Mouse (Mus musculus): ENCODE data around the gene Cdk2ap1. TPM values are rescaled to one million over a fixed set of nuclear protein-coding genes. Genes with fewer than 3 reads are reported as not detected.
"Not testable (repeated sequence)": the region's sequence is repeated elsewhere in the genome, so short reads cannot be mapped to it uniquely, and the experiment has no call there.

Gene Cdk2ap1
- polyA plus RNA-seq, 1 experiment: 321 TPM

DNA sequence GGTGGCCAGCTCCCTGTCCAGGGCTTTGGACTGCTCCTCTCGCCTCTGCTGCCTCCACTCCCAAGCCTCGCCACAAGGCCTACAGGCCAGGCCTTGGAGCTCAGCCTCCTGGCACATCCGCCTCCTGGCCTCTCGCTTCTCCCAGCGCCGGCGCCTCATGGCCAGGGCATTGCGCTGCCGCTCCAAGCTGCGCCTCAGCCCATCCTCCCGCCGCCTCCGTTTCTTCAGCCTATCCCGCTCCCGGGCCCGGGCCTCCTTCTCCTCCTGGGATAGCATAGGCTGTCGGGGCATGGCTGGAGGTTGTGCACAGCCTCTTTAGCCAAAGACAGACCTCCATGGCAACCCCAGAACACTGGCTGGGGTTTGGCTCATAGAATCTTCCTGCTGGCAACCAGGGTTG lies 13.7 kb downstream of the Cdk2ap1 start:
- Histone ChIP-seq H3K79me2 (ENCODE audit: control insufficient read depth, insufficient read depth) (peaks cover 63% of the 10 kb centered on the region), H3K4me3 (ENCODE audit: insufficient read depth, poor library complexity, severe bottlenecking) (no peak overlapping the region), H3ac (ENCODE audit: control insufficient read depth, insufficient read length, low read depth) (no peak overlapping the region), H3K36me3 (ENCODE audit: control insufficient read depth, insufficient read depth) (peaks cover 43% of the 10 kb centered on the region), H3K79me3 (ENCODE audit: low read depth) (peaks cover 49% of the 10 kb centered on the region), H3K27me3 (ENCODE audit: control insufficient read depth, insufficient read depth, insufficient read length) (no peaks in the 10 kb centered on the region)
- TF ChIP-seq MAX (IDR thresholded peaks at IDR 0.05) (no peak), CEBPB (IDR thresholded peaks at IDR 0.05; ENCODE audit: low read depth) (no peak), USF1 (IDR thresholded peaks at IDR 0.05; ENCODE audit: low read depth) (no peak), CTCF (IDR thresholded peaks at IDR 0.05; ENCODE audit: control insufficient read depth, insufficient read depth, insufficient read length) (no peak), MYOD1 (IDR thresholded peaks at IDR 0.05; ENCODE audit: control insufficient read depth, insufficient read length, low read depth) (no peak), MYOG (IDR thresholded peaks at IDR 0.05; ENCODE audit: control insufficient read depth, extremely low read depth, insufficient read length) (no peak), FOSL1 (IDR thresholded peaks at IDR 0.05; ENCODE audit: insufficient read depth, low read length, poor library complexity, severe bottlenecking) (no peak)

DNA sequence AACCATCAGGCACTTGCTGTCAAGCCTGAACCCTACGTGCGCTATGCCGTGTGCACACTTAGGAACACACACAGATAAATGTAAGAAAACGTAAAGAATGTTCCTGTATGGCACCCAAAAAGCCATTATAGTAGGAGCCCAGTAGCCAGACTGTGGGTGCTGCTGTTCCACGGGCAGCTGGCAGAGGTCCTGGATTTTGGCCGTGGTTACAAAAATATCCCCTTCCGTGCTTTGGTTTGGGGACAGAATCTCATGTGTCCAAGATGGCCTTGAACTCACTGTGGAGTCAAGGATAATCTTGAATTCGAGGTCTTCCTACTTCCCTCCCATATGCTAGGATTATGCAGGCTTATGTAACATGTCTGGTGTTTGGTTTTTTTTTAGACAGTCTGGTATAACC lies 20.0 kb downstream of the Cdk2ap1 start:
- TF ChIP-seq MYOG (IDR thresholded peaks at IDR 0.05; ENCODE audit: control insufficient read depth, extremely low read depth, insufficient read length) (no peak), FOSL1 (IDR thresholded peaks at IDR 0.05; ENCODE audit: insufficient read depth, low read length, poor library complexity, severe bottlenecking) (no peak), MYOD1 (IDR thresholded peaks at IDR 0.05; ENCODE audit: control insufficient read depth, insufficient read length, low read depth) (no peak), USF1 (IDR thresholded peaks at IDR 0.05; ENCODE audit: low read depth) (no peak), CEBPB (IDR thresholded peaks at IDR 0.05; ENCODE audit: low read depth) (no peak), MAX (IDR thresholded peaks at IDR 0.05) (no peak), CTCF (IDR thresholded peaks at IDR 0.05; ENCODE audit: control insufficient read depth, insufficient read depth, insufficient read length) (no peak)

GRCm38 (mm10) chr5:124341753-124342339 lies 21.0 kb downstream of the Cdk2ap1 start:
- not testable (repeated sequence) for H3K27me3 ChIP-seq (ENCODE audit: control insufficient read depth, insufficient read depth, insufficient read length); H3ac ChIP-seq (ENCODE audit: control insufficient read depth, insufficient read length, low read depth); H3K79me3 ChIP-seq (ENCODE audit: low read depth); H3K79me2 ChIP-seq (ENCODE audit: control insufficient read depth, insufficient read depth); H3K4me3 ChIP-seq (ENCODE audit: insufficient read depth, poor library complexity, severe bottlenecking)
- peaks cover 22% of the 10 kb centered on the region for H3K36me3 ChIP-seq (ENCODE audit: control insufficient read depth, insufficient read depth)

More for the DNA sequence above, 20.0 kb downstream of the Cdk2ap1 start:
- no peak overlapping the region for H3K4me3 ChIP-seq (ENCODE audit: insufficient read depth, poor library complexity, severe bottlenecking)
- peaks cover 24% of the 10 kb centered on the region for H3K36me3 ChIP-seq (ENCODE audit: control insufficient read depth, insufficient read depth)
- H3ac ChIP-seq (ENCODE audit: control insufficient read depth, insufficient read length, low read depth): no peak overlapping the region
- H3K79me2 ChIP-seq (ENCODE audit: control insufficient read depth, insufficient read depth): peaks cover under 1% of the 10 kb centered on the region
- no peaks in the 10 kb centered on the region for H3K79me3 ChIP-seq (ENCODE audit: low read depth)
- H3K27me3 ChIP-seq (ENCODE audit: control insufficient read depth, insufficient read depth, insufficient read length): no peaks in the 10 kb centered on the region

- no peaks in the 10 kb centered on the region for H3K79me3 ChIP-seq (ENCODE audit: low read depth)
- TF ChIP-seq MYOG (IDR thresholded peaks at IDR 0.05; ENCODE audit: control insufficient read depth, extremely low read depth, insufficient read length) (no peak), USF1 (IDR thresholded peaks at IDR 0.05; ENCODE audit: low read depth) (no peak), MAX (IDR thresholded peaks at IDR 0.05) (no peak), CTCF (IDR thresholded peaks at IDR 0.05; ENCODE audit: control insufficient read depth, insufficient read depth, insufficient read length) (no peak), FOSL1 (IDR thresholded peaks at IDR 0.05; ENCODE audit: insufficient read depth, low read length, poor library complexity, severe bottlenecking) (no peak), CEBPB (IDR thresholded peaks at IDR 0.05; ENCODE audit: low read depth) (no peak), MYOD1 (IDR thresholded peaks at IDR 0.05; ENCODE audit: control insufficient read depth, insufficient read length, low read depth) (no peak)
- no peaks in the 10 kb centered on the region for H3K79me2 ChIP-seq (ENCODE audit: control insufficient read depth, insufficient read depth)
- H3ac ChIP-seq (ENCODE audit: control insufficient read depth, insufficient read length, low read depth): no peak overlapping the region
- H3K4me3 ChIP-seq (ENCODE audit: insufficient read depth, poor library complexity, severe bottlenecking): no peak overlapping the region
- H3K36me3 ChIP-seq (ENCODE audit: control insufficient read depth, insufficient read depth): peaks cover under 1% of the 10 kb centered on the region
- H3K27me3 ChIP-seq (ENCODE audit: control insufficient read depth, insufficient read depth, insufficient read length): no peaks in the 10 kb centered on the region
These were observed 24.1 kb downstream of the Cdk2ap1 start for GRCm38 (mm10) chr5:124338791-124339190.

GRCm38 (mm10) chr5:124337909-124338308 lies 25.0 kb downstream of the Cdk2ap1 start:
- TF ChIP-seq CTCF (IDR thresholded peaks at IDR 0.05; ENCODE audit: control insufficient read depth, insufficient read depth, insufficient read length): no peak
- TF ChIP-seq MYOD1 (IDR thresholded peaks at IDR 0.05; ENCODE audit: control insufficient read depth, insufficient read length, low read depth): no peak
- no peak for TF ChIP-seq FOSL1 (IDR thresholded peaks at IDR 0.05; ENCODE audit: insufficient read depth, low read length, poor library complexity, severe bottlenecking)
- no peak for TF ChIP-seq MYOG (IDR thresholded peaks at IDR 0.05; ENCODE audit: control insufficient read depth, extremely low read depth, insufficient read length)
- TF ChIP-seq MAX (IDR thresholded peaks at IDR 0.05): no peak
- no peak for TF ChIP-seq CEBPB (IDR thresholded peaks at IDR 0.05; ENCODE audit: low read depth)
- TF ChIP-seq USF1 (IDR thresholded peaks at IDR 0.05; ENCODE audit: low read depth): no peak

GRCm38 (mm10) chr5:124337103-124337502 lies 25.8 kb downstream of the Cdk2ap1 start:
- no peak overlapping the region for H3K4me3 ChIP-seq (ENCODE audit: insufficient read depth, poor library complexity, severe bottlenecking)
- TF ChIP-seq CEBPB (IDR thresholded peaks at IDR 0.05; ENCODE audit: low read depth) (no peak), MAX (IDR thresholded peaks at IDR 0.05) (no peak), FOSL1 (IDR thresholded peaks at IDR 0.05; ENCODE audit: insufficient read depth, low read length, poor library complexity, severe bottlenecking) (no peak), MYOD1 (IDR thresholded peaks at IDR 0.05; ENCODE audit: control insufficient read depth, insufficient read length, low read depth) (no peak), USF1 (IDR thresholded peaks at IDR 0.05; ENCODE audit: low read depth) (no peak), MYOG (IDR thresholded peaks at IDR 0.05; ENCODE audit: control insufficient read depth, extremely low read depth, insufficient read length) (no peak), CTCF (IDR thresholded peaks at IDR 0.05; ENCODE audit: control insufficient read depth, insufficient read depth, insufficient read length) (no peak)
- H3K27me3 ChIP-seq (ENCODE audit: control insufficient read depth, insufficient read depth, insufficient read length): no peaks in the 10 kb centered on the region
- H3K79me2 ChIP-seq (ENCODE audit: control insufficient read depth, insufficient read depth): no peaks in the 10 kb centered on the region
- no peak overlapping the region for H3ac ChIP-seq (ENCODE audit: control insufficient read depth, insufficient read length, low read depth)
- H3K79me3 ChIP-seq (ENCODE audit: low read depth): no peaks in the 10 kb centered on the region
- no peaks in the 10 kb centered on the region for H3K36me3 ChIP-seq (ENCODE audit: control insufficient read depth, insufficient read depth)

More at GRCm38 (mm10) chr5:124337909-124338308, 25.0 kb downstream of the Cdk2ap1 start:
- H3K27me3 ChIP-seq (ENCODE audit: control insufficient read depth, insufficient read depth, insufficient read length): no peaks in the 10 kb centered on the region
- H3ac ChIP-seq (ENCODE audit: control insufficient read depth, insufficient read length, low read depth): no peak overlapping the region
- H3K36me3 ChIP-seq (ENCODE audit: control insufficient read depth, insufficient read depth): no peaks in the 10 kb centered on the region
- no peaks in the 10 kb centered on the region for H3K79me3 ChIP-seq (ENCODE audit: low read depth)
- H3K79me2 ChIP-seq (ENCODE audit: control insufficient read depth, insufficient read depth): no peaks in the 10 kb centered on the region
- H3K4me3 ChIP-seq (ENCODE audit: insufficient read depth, poor library complexity, severe bottlenecking): no peak overlapping the region
